Mouse (Mus musculus) hindbrain, embryonic 14.5 days (tissue): ENCODE results near the gene Elmo2. TPM values are rescaled to one million over a fixed set of nuclear protein-coding genes. Genes with fewer than 3 reads are reported as not detected.

ENCODE experiments used
- ATAC-seq: fragments of 200-750 bp; cut with Nextera tagmentation; 2 replicates; pipeline ENCODE4 v1.8.0; 2017; ENCODE audit warnings: moderate number of reproducible peaks, mild to moderate bottlenecking, moderate TSS enrichment, moderate library complexity; ENCODE audit not compliant: low FRiP score
- DNase-seq: peaks from one replicate; pipeline ENCODE4 v3.0.0-alpha.2; 2015; ENCODE audit warnings: low spot score
- H3K27ac ChIP-seq: fragments of 300-500 bp; sonication (generic); 2 replicates; pipeline ENCODE4 v1.5.1; 2014; ENCODE audit warnings: mild to moderate bottlenecking, moderate library complexity
- H3K27me3 ChIP-seq: fragments of 300-500 bp; sonication (generic); 2 replicates; pipeline ENCODE4 v1.6.1; 2014; ENCODE audit warnings: mild to moderate bottlenecking, low read length, mixed read lengths; ENCODE audit not compliant: control insufficient read depth, insufficient read depth
- H3K36me3 ChIP-seq: fragments of 300-500 bp; sonication (generic); replicated peaks from 2 replicates; pipeline ENCODE4 v1.6.1; 2014; ENCODE audit not compliant: control insufficient read depth, insufficient read depth
- H3K4me1 ChIP-seq: fragments of 300-500 bp; sonication (generic); replicated peaks from 2 replicates; pipeline ENCODE4 v1.6.1; 2014; ENCODE audit warnings: antibody characterized with exemption, low read length, mixed read lengths; ENCODE audit not compliant: control insufficient read depth, insufficient read depth
- H3K4me2 ChIP-seq: fragments of 300-500 bp; sonication (generic); replicated peaks from 2 replicates; pipeline ENCODE4 v1.6.1; 2014; ENCODE audit warnings: mild to moderate bottlenecking, moderate library complexity
- H3K4me3 ChIP-seq: fragments of 300-500 bp; sonication (generic); replicated peaks from 2 replicates; pipeline ENCODE4 v1.5.1; 2014; ENCODE audit warnings: mild to moderate bottlenecking, low read length
- H3K9ac ChIP-seq: fragments of 300-500 bp; sonication (generic); 2 replicates; pipeline ENCODE4 v1.6.1; 2014
- H3K9me3 ChIP-seq: fragments of 300-500 bp; sonication (generic); 2 replicates; pipeline ENCODE4 v1.6.1; 2016; ENCODE audit warnings: low read length; ENCODE audit not compliant: control insufficient read depth
- WGBS: fragments of 180-500 bp; shearing (Covaris S2); extraction: QIAGEN DNeasy Blood & Tissue Kit; methylation state at CpG from one replicate; pipeline ENCODE4 v1.1.7; 2014; 5-methylcytosine and 5-hydroxymethylcytosine counted together
- polyA plus RNA-seq: library from polyadenylated mRNA; unstranded; fragments of >200 nt; fragmentation: Nextera tagmentation; extraction: Ambion mirVana; gene quantifications from 2 replicates; pipeline ENCODE4 v1.2.1, GENCODE M21; 2014

Gene Elmo2
- polyA plus RNA-seq, 1 experiment from 2014 or later = 99.7 TPM

GRCm38 (mm10) chr2:165250903-165251302, 75.4 kb downstream of the Elmo2 start:
- Histone ChIP-seq H3K9me3 (no peaks in the 10 kb centered on the region), H3K4me1 (peaks cover 18% of the 10 kb centered on the region), H3K27ac (no peak overlapping the region), H3K4me2 (no peak overlapping the region), H3K9ac (no peak overlapping the region), H3K36me3 (no peaks in the 10 kb centered on the region), H3K4me3 (no peak overlapping the region), H3K27me3 (peaks cover 18% of the 10 kb centered on the region; the same call in 1 of the 2 replicates)
- no peak for ATAC-seq
- 50% methylated on average over 1 of the region's 1 CpGs for WGBS
- DNase-seq = no peak

DNA sequence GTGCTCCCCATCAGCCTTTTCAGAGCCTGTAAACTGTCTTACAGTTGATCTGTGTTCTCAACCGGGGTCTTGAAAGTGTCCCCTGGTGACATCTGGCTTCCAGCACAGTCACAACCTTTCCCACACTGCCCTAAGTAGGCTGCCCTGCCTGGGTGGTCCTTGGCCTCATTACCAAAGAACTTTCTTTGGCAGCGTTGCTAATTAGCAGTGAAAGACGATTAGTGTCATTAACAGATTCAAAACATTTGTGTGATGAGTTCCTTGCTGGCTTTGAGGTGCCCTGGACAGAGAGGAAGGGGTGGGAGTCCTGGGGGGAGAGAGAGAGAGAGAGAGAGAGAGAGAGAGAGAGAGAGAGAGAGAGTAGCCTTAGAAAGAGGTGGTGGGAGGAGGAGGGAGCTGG, 77.3 kb downstream of the Elmo2 start:
- ATAC-seq = no peak
- no peak for DNase-seq
- Histone ChIP-seq H3K4me3 (no peak overlapping the region), H3K9me3 (no peaks in the 10 kb centered on the region), H3K27ac (no peak overlapping the region), H3K27me3 (peaks cover 22% of the 10 kb centered on the region; the same call in 1 of the 2 replicates), H3K36me3 (no peaks in the 10 kb centered on the region), H3K9ac (no peak overlapping the region), H3K4me2 (no peak overlapping the region), H3K4me1 (peaks cover 11% of the 10 kb centered on the region)
- 11% methylated on average over 3 of the region's 3 CpGs for WGBS

- ATAC-seq (no peak), DNase-seq (no peak)
- Histone ChIP-seq H3K36me3 (no peaks in the 10 kb centered on the region), H3K9me3 (no peaks in the 10 kb centered on the region), H3K9ac (no peak overlapping the region), H3K4me2 (no peak overlapping the region), H3K4me3 (no peak overlapping the region), H3K27ac (no peak overlapping the region), H3K4me1 (peaks cover 18% of the 10 kb centered on the region), H3K27me3 (peaks cover 20% of the 10 kb centered on the region)
- 13% methylated on average over 11 of the region's 11 CpGs for WGBS
Observed at GRCm38 (mm10) chr2:165246349-165246748, 79.9 kb downstream of the Elmo2 start.

GRCm38 (mm10) chr2:165243122-165243720, 83.1 kb downstream of the Elmo2 start:
- peak overlapping the region; percentile 28 for H3K9ac ChIP-seq
- peaks cover 47% of the 10 kb centered on the region for H3K27me3 ChIP-seq
- 5% methylated on average over 11 of the region's 11 CpGs for WGBS

GRCm38 (mm10) chr2:165242575-165242974, 83.7 kb downstream of the Elmo2 start:
- no peak for ATAC-seq
- peaks cover 47% of the 10 kb centered on the region for H3K27me3 ChIP-seq

More at GRCm38 (mm10) chr2:165243122-165243720, 83.1 kb downstream of the Elmo2 start:
- DNase-seq (no peak), ATAC-seq (peak; percentile 54; the same call in 1 of the 2 replicates)
- peaks cover 18% of the 10 kb centered on the region for H3K4me1 ChIP-seq
- no peak overlapping the region for H3K4me3 ChIP-seq
- no peaks in the 10 kb centered on the region for H3K36me3 ChIP-seq
- peak overlapping the region; percentile 15 for H3K4me2 ChIP-seq
- no peaks in the 10 kb centered on the region for H3K9me3 ChIP-seq
- 0 out of 2 replicates have a peak overlapping the region, but pooled peaks have one; percentile 67 for H3K27ac ChIP-seq

GRCm38 (mm10) chr2:165241786-165242185, 84.5 kb downstream of the Elmo2 start:
- no peak overlapping the region for H3K4me3 ChIP-seq
- no peaks in the 10 kb centered on the region for H3K36me3 ChIP-seq
- no peak overlapping the region for H3K9ac ChIP-seq
- ATAC-seq (no peak), DNase-seq (no peak)
- no peaks in the 10 kb centered on the region for H3K9me3 ChIP-seq
- H3K4me2 ChIP-seq = no peak overlapping the region
- H3K27me3 ChIP-seq = peaks cover 47% of the 10 kb centered on the region
- peaks cover 18% of the 10 kb centered on the region for H3K4me1 ChIP-seq
- WGBS = 68% methylated on average over 7 of the region's 7 CpGs
- 0 out of 2 replicates have a peak overlapping the region, but pooled peaks have one; percentile 67 for H3K27ac ChIP-seq

More at GRCm38 (mm10) chr2:165242575-165242974, 83.7 kb downstream of the Elmo2 start:
- Histone ChIP-seq H3K27ac (peak overlapping the region; percentile 67), H3K9me3 (no peaks in the 10 kb centered on the region), H3K4me2 (peak overlapping the region; percentile 15), H3K9ac (peak overlapping the region; percentile 28), H3K36me3 (no peaks in the 10 kb centered on the region), H3K4me3 (no peak overlapping the region), H3K4me1 (peaks cover 18% of the 10 kb centered on the region)
- DNase-seq = no peak
- 5% methylated on average over 13 of the region's 13 CpGs for WGBS

GRCm38 (mm10) chr2:165240371-165240770, 85.9 kb downstream of the Elmo2 start:
- H3K27ac ChIP-seq = no peak overlapping the region
- DNase-seq = no peak
- H3K4me3 ChIP-seq = no peak overlapping the region
- H3K9me3 ChIP-seq = no peaks in the 10 kb centered on the region
- no peak overlapping the region for H3K9ac ChIP-seq
- H3K27me3 ChIP-seq = peaks cover 56% of the 10 kb centered on the region
- ATAC-seq = no peak
- peaks cover 19% of the 10 kb centered on the region for H3K4me1 ChIP-seq
- H3K36me3 ChIP-seq = no peaks in the 10 kb centered on the region
- WGBS = 41% methylated on average over 8 of the region's 8 CpGs
- no peak overlapping the region for H3K4me2 ChIP-seq

- DNase-seq (no peak), ATAC-seq (no peak)
- H3K36me3 ChIP-seq = no peaks in the 10 kb centered on the region
- WGBS = 20% methylated on average over 15 of the region's 15 CpGs
- peaks cover 26% of the 10 kb centered on the region for H3K4me1 ChIP-seq
- H3K27ac ChIP-seq = no peak overlapping the region
- peaks cover 59% of the 10 kb centered on the region for H3K27me3 ChIP-seq
- H3K9ac ChIP-seq = no peak overlapping the region
- H3K4me3 ChIP-seq = no peak overlapping the region
- no peak overlapping the region for H3K4me2 ChIP-seq
- no peaks in the 10 kb centered on the region for H3K9me3 ChIP-seq
Observed at GRCm38 (mm10) chr2:165239533-165240144, 86.6 kb downstream of the Elmo2 start.

DNA sequence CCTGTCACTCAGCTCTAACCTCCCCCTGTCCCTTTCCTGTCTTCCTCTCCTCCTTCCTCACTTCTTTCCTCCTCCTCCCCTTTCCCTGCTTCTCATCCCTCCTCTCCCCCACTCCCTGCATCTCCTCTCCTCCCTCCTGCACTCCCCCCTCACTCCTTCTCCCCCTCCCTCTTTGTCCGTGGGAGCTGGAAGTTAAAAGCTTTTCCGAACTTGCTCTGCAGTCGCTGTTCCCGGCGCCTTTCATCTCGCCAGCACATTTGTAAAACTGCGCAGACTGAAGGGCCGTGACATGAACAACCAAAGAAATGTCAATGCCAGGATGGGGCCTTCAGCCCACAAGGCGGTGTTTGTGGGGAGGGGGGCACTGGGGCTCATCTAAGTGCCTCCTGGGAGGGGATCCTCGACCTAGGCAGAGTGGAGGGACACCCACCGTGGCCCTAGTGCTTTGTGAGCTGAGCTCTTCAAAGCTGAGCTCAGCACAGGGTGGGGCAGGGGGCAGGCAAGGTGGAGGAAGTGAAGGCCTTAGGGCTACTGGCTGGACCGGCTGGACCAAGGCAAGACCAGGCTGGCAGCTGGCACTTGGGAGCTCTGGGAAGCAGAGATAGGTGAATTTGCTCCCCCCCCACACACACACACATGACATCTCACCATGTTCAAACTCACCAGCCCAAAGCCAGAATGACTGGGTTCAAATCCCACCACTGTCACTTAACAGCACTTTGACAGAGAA, 87.7 kb downstream of the Elmo2 start:
- DNase-seq = no peak
- no peak for ATAC-seq
- H3K4me1 ChIP-seq = peaks cover 32% of the 10 kb centered on the region
- H3K9me3 ChIP-seq = no peaks in the 10 kb centered on the region
- no peak overlapping the region for H3K27ac ChIP-seq
- H3K9ac ChIP-seq = no peak overlapping the region
- no peaks in the 10 kb centered on the region for H3K36me3 ChIP-seq
- 5% methylated on average over 12 of the region's 12 CpGs for WGBS
- H3K4me2 ChIP-seq = no peak overlapping the region
- H3K4me3 ChIP-seq = no peak overlapping the region
- peaks cover 59% of the 10 kb centered on the region for H3K27me3 ChIP-seq
